Mouse (Mus musculus) G1E-ER4 (cell line): Measurements from ENCODE around the gene Cspg4. TPM values are rescaled to one million over a fixed set of nuclear protein-coding genes. Genes with fewer than 3 reads are reported as not detected.

Experiments
- GATA1 ChIP-seq: IDR thresholded peaks from one replicate; pipeline ENCODE4 v1.8.0; 2012; ENCODE audit warnings: low read length, inconsistent platforms
- polyA plus RNA-seq: library from polyadenylated mRNA; stranded (reverse); fragments of >175 nt; gene quantifications from 2 replicates; pipeline ENCODE4 v1.2.3, GENCODE M21; 2012

The Cspg4 gene
- polyA plus RNA-seq, 1 experiment: not detected

- TF ChIP-seq GATA1: no peak
These were observed 16.8 kb downstream of the Cspg4 start for GRCm38 (mm10) chr9:56881539-56882082.

DNA sequence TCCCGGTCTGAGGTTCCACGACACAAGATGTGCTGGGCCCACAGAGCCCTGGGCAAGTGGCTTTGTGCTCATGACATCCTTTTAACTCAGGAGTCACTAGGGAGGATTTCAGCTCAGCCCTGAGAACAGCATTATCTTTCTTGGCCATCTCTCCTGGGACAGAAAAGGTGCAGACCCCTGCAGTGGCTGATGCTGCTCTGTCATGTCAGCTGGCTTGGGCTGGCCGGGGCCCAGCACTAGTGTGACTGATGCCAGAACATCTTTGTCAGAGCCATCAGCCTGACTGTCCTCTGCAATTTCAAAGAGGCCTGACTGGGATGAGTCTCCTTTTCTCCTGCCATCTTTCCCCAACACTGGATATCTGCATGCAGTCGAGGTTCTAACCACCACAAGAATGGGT lies 17.4 kb downstream of the Cspg4 start:
- TF ChIP-seq GATA1: no peak

DNA sequence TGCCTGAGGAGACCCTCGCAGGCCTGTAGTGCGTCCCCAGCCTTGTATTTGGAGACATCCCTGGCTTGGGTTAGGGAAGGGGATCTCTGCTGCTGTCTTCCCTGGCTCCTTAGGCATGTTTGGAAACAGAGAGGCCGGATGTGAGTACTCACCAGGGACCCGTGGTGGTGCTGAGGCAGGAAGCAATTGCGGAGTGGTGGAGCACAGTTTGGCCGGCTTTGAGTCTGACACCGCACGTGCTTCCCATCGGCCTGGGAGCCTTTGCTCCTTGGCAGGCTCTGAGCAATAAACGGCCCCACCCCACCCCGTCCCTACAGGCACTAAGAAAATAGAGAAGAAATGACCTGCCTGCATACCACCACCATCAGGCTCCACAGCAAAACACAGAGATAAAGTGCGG lies 18.0 kb downstream of the Cspg4 start:
- no peak for TF ChIP-seq GATA1

DNA sequence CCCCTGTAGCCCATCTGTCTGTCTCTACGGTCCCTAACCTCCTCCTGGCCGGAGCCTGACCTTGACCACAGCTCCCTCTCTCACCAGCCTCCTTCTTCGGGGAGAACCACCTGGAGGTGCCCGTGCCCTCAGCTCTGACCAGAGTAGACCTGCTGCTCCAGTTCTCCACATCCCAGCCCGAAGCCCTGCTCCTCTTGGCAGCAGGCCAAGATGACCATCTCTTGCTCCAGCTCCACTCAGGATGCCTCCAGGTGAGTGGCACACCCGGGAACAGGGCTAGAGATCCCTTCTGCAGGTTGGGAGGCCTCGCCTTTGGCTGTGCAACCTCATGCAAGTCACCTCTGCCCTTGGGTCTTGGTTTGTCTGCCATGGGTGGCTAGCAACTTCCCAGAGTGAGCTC lies 18.6 kb downstream of the Cspg4 start:
- no peak for TF ChIP-seq GATA1

DNA sequence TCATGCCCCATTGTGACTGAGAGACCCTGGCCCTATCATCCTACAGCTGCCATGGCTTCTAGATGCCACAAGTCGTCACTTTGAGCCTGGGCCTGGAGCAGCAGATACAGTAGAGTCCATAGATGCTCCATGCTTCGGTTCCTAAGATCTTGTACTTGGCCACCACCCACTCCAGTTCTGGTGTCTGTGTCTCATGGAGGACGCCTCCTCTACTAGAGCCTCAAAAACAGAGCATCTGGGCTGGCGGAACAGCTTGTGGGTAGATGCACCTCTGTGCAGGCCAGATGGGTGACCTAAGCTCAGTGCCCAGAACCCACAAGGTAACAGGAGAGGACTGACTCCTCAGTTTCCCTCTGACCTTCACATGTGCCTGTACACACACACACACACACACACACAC lies 19.5 kb downstream of the Cspg4 start:
- TF ChIP-seq GATA1: no peak

GRCm38 (mm10) chr9:56886113-56886512 lies 21.3 kb downstream of the Cspg4 start:
- no peak for TF ChIP-seq GATA1

DNA sequence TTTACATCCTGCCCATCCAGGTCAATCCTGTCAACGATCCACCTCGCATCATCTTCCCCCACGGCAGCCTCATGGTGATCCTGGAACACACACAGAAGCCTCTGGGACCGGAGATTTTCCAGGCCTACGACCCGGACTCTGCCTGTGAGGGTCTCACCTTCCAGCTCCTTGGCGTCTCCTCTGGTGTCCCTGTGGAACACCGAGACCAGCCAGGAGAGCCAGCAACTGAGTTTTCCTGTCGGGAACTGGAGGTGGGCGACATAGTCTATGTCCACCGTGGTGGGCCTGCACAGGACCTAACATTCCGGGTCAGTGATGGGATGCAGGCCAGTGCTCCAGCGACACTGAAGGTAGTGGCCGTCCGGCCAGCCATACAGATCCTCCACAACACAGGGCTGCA lies 21.8 kb downstream of the Cspg4 start:
- no peak for TF ChIP-seq GATA1

GRCm38 (mm10) chr9:56887581-56887980 lies 22.7 kb downstream of the Cspg4 start:
- no peak for TF ChIP-seq GATA1

DNA sequence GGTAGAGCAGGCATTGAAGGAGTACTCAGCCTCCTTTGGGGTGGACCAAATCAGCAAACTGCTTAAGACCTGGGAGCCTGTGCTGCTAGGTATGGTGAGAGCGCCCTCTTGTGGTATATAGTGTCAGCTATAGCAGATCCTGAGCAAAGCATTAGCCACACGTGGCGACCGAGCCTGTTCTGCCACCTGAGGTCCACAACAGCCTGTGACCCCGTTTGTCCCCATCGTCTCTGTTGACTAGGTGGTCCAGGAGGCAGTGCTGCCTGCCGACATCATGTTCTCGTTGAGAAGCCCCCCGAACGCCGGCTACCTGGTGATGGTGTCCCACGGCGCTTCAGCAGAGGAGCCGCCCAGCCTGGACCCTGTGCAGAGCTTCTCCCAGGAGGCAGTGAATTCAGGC lies 25.0 kb downstream of the Cspg4 start:
- no peak for TF ChIP-seq GATA1

- no peak for TF ChIP-seq GATA1
These were observed 25.9 kb downstream of the Cspg4 start for GRCm38 (mm10) chr9:56890522-56891250.

GRCm38 (mm10) chr9:56891517-56892011 lies 26.7 kb downstream of the Cspg4 start:
- TF ChIP-seq GATA1: no peak

GRCm38 (mm10) chr9:56892111-56892510 lies 27.3 kb downstream of the Cspg4 start:
- TF ChIP-seq GATA1: no peak

DNA sequence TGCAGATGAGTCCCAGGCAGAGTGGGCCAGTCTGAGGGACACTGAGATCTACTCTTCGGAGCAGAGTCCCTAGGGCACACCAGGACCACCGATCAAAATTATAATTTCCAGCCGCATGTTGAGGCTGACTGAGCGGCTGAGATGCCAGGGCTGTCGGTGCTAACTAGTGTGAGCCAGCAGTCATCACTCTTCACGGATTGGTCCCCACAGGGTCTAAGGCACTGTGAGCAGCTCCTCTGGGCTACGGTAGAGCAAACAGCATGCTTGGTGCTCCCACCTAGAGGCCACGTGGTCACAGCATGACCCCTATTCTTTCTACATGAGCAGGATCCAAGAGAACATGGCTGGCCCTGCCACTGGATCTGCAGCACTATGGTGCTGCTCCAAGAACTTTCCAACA lies 28.5 kb downstream of the Cspg4 start:
- no peak for TF ChIP-seq GATA1

- TF ChIP-seq GATA1: no peak
These were observed 29.2 kb downstream of the Cspg4 start for GRCm38 (mm10) chr9:56894006-56894405.

DNA sequence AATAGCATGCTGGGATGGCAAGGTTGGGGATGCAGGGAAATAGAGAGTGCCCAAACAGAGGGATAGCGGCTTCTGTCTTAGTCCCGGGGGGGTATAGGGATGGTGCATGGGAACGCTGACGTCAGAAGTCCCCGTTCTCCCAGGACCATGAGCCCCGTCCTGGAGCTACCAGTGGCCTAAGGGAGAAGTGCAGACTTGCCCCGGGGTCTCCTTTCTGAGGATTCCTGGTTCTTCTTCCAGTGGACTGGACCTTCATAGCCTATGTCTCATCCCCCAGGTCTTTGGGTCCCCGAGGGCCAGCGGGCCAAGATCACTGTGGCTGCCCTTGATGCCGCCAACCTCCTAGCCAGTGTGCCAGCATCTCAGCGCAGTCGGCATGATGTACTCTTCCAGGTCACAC lies 31.9 kb downstream of the Cspg4 start:
- TF ChIP-seq GATA1: no peak

- TF ChIP-seq GATA1: no peak
These were observed 34.6 kb downstream of the Cspg4 start for GRCm38 (mm10) chr9:56899409-56899808.

DNA sequence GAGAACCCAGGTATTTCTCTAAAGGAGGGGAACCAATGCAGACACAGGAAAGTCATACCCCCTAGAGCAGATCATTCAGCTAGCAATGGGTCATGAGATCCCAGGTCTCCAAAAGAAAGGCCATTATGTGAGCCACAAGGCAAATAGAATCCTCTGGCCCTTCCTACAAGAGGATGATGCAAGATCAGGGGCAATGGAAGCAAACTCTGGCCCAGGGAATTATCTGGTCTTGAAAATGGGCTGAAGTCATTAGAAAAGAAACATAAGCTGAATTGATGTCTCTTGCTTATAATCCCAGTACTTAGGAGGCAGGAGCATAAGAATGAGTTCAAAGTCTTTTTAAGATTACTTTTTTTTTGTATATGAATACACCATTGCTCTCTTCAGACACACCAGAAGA lies 35.2 kb downstream of the Cspg4 start:
- no peak for TF ChIP-seq GATA1

GRCm38 (mm10) chr9:56900571-56900970 lies 35.7 kb downstream of the Cspg4 start:
- no peak for TF ChIP-seq GATA1

- no peak for TF ChIP-seq GATA1
These were observed 36.4 kb downstream of the Cspg4 start for GRCm38 (mm10) chr9:56901187-56901586.
